Mouse (Mus musculus): ENCODE measurements around the gene Chga. TPM values are rescaled to one million over a fixed set of nuclear protein-coding genes. Genes with fewer than 3 reads are reported as not detected.

Chga gene
- total and polyA plus RNA-seq, 2 experiments from 2014 or later = 168 to 257 TPM

DNA sequence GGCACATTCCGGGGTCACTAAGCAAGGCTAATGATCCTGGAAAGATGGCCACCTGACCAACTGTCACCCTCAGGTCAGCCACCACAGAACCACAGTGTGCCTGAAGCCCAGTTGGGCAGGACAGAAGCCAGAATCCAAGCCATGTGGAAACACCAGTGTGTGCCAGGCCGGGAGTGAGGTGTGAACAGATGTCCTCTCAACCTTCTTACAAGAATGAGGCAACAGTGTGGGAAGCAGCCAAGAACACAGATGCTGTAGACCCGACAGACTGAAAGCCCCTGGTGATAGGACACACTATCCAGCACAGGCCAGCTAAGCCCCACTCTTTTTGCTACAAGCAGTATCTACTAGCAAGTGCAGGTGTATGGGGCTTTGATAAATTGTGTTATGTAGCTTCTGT is 30.6 kb downstream of the Chga start:
- Histone ChIP-seq H3K27me3 (ENCODE audit: insufficient read depth, low read length) (no peaks in the 10 kb centered on the region), H3K36me3 (ENCODE audit: insufficient read depth, low read length) (peaks cover 39% of the 10 kb centered on the region), H3K4me2 (ENCODE audit: low read depth, low read length, poor library complexity, severe bottlenecking) (no peak overlapping the region), H3K4me1 (ENCODE audit: insufficient read depth, low read length) (no peaks in the 10 kb centered on the region), H3K27ac (ENCODE audit: low read depth, low read length) (no peak overlapping the region), H3K9ac (replicated peaks; ENCODE audit: low read length, poor library complexity, severe bottlenecking) (no peak overlapping the region), H3K4me3 (ENCODE audit: low read depth, low read length) (no peak overlapping the region), H3K9me3 (ENCODE audit: low read length) (no peaks in the 10 kb centered on the region)
- 89% methylated on average over 3 of the region's 3 CpGs for WGBS
- TF ChIP-seq CTCF (IDR thresholded peaks at IDR 0.05) = no peak
- ATAC-seq (ENCODE audit: low FRiP score) = no peak
- peak; percentile 70 for DNase-seq (ENCODE audit: low spot score)

- H3K4me2 ChIP-seq (ENCODE audit: low read depth, low read length, poor library complexity, severe bottlenecking) = no peak overlapping the region
- no peak overlapping the region for H3K9ac ChIP-seq (replicated peaks; ENCODE audit: low read length, poor library complexity, severe bottlenecking)
- no peak overlapping the region for H3K27ac ChIP-seq (ENCODE audit: low read depth, low read length)
- peaks cover 39% of the 10 kb centered on the region for H3K36me3 ChIP-seq (ENCODE audit: insufficient read depth, low read length)
- no peaks in the 10 kb centered on the region for H3K27me3 ChIP-seq (ENCODE audit: insufficient read depth, low read length)
- DNase-seq (ENCODE audit: low spot score) (no peak), ATAC-seq (ENCODE audit: low FRiP score) (no peak)
- H3K4me1 ChIP-seq (ENCODE audit: insufficient read depth, low read length) = no peaks in the 10 kb centered on the region
- TF ChIP-seq CTCF (IDR thresholded peaks at IDR 0.05) = no peak
- WGBS = 79% methylated on average over 9 of the region's 9 CpGs
- no peak overlapping the region for H3K4me3 ChIP-seq (ENCODE audit: low read depth, low read length)
- H3K9me3 ChIP-seq (ENCODE audit: low read length) = no peaks in the 10 kb centered on the region
These were observed 31.6 kb downstream of the Chga start for GRCm38 (mm10) chr12:102586286-102586881.

GRCm38 (mm10) chr12:102587106-102587505 is 32.3 kb downstream of the Chga start:
- no peak for TF ChIP-seq CTCF (IDR thresholded peaks at IDR 0.05)
- H3K4me2 ChIP-seq (ENCODE audit: low read depth, low read length, poor library complexity, severe bottlenecking) = no peak overlapping the region
- no peaks in the 10 kb centered on the region for H3K9me3 ChIP-seq (ENCODE audit: low read length)
- peaks cover 38% of the 10 kb centered on the region for H3K36me3 ChIP-seq (ENCODE audit: insufficient read depth, low read length)
- WGBS = 90% methylated on average over 8 of the region's 8 CpGs
- H3K4me3 ChIP-seq (ENCODE audit: low read depth, low read length) = no peak overlapping the region
- ATAC-seq (ENCODE audit: low FRiP score) = no peak
- DNase-seq (ENCODE audit: low spot score) = no peak
- H3K27me3 ChIP-seq (ENCODE audit: insufficient read depth, low read length) = no peaks in the 10 kb centered on the region
- no peaks in the 10 kb centered on the region for H3K4me1 ChIP-seq (ENCODE audit: insufficient read depth, low read length)
- no peak overlapping the region for H3K9ac ChIP-seq (replicated peaks; ENCODE audit: low read length, poor library complexity, severe bottlenecking)
- H3K27ac ChIP-seq (ENCODE audit: low read depth, low read length) = no peak overlapping the region

DNA sequence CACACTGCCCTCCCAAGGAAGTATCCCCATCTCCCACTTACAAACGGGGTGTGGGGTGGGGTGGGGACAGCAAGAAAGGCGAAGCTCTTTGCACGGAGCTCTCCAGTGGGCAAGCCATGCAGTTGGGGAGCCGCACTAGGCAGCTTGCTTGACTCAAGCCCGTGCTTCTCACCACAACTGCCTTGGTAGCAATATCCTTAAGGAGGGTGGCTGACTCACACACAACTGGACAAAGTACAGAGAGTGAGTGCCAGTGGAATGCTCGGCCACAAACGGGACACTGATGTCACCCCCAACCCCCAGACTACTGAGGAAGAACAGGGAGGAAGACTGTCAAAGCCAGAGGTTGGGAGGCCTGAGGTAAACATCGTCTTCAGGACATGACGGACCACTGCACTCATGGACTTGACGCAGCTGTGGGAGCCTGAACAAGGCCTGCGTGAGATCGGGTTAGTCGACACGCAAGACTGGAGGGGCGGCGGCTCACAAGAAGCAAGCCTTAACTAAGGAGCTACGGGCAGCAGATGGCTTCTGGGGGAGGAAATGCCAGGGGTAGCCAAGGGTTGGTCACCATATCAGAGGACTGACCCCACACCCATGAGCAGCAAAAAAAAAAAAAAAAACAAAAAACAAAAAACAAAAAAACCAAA is 36.1 kb downstream of the Chga start:
- Histone ChIP-seq H3K27ac (ENCODE audit: low read depth, low read length) (no peak overlapping the region), H3K27me3 (ENCODE audit: insufficient read depth, low read length) (no peaks in the 10 kb centered on the region), H3K9me3 (ENCODE audit: low read length) (no peaks in the 10 kb centered on the region), H3K4me2 (ENCODE audit: low read depth, low read length, poor library complexity, severe bottlenecking) (no peak overlapping the region), H3K36me3 (ENCODE audit: insufficient read depth, low read length) (peaks cover 18% of the 10 kb centered on the region), H3K9ac (replicated peaks; ENCODE audit: low read length, poor library complexity, severe bottlenecking) (no peak overlapping the region), H3K4me3 (ENCODE audit: low read depth, low read length) (no peak overlapping the region), H3K4me1 (ENCODE audit: insufficient read depth, low read length) (no peaks in the 10 kb centered on the region)
- TF ChIP-seq CTCF (IDR thresholded peaks at IDR 0.05) = no peak
- ATAC-seq (ENCODE audit: low FRiP score) (no peak), DNase-seq (ENCODE audit: low spot score) (no peak)
- WGBS = 89% methylated on average over 17 of the region's 17 CpGs

DNA sequence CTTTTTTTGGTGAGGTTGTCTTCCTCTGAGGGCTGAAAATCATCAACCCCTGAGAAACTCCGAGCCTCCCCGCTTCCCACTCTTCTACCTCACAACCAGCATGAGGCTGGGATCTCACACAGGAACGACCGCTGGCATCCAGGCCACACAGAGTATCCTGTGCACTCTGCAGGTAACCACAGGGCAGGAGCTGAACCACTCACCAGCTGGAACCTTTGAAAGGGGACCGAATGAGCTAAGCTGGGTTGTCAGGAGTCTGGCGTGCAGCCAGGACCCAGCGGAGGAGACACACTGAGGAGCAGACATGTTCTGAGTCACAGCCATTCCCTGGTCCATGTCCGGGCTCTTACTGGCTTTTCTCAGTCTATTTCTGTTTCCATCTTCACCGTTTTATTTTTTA is 38.9 kb downstream of the Chga start:
- no peak overlapping the region for H3K27ac ChIP-seq (ENCODE audit: low read depth, low read length)
- TF ChIP-seq CTCF (IDR thresholded peaks at IDR 0.05) = no peak
- ATAC-seq (ENCODE audit: low FRiP score) = no peak
- peaks cover 7% of the 10 kb centered on the region; the same call in 1 of the 2 replicates for H3K36me3 ChIP-seq (ENCODE audit: insufficient read depth, low read length)
- no peaks in the 10 kb centered on the region for H3K4me1 ChIP-seq (ENCODE audit: insufficient read depth, low read length)
- no peak overlapping the region for H3K4me3 ChIP-seq (ENCODE audit: low read depth, low read length)
- H3K27me3 ChIP-seq (ENCODE audit: insufficient read depth, low read length) = no peaks in the 10 kb centered on the region
- H3K9me3 ChIP-seq (ENCODE audit: low read length) = no peaks in the 10 kb centered on the region
- peak overlapping the region; percentile 33; the same call in 1 of the 2 replicates for H3K9ac ChIP-seq (replicated peaks; ENCODE audit: low read length, poor library complexity, severe bottlenecking)
- WGBS = 55% methylated on average over 9 of the region's 9 CpGs
- H3K4me2 ChIP-seq (ENCODE audit: low read depth, low read length, poor library complexity, severe bottlenecking) = no peak overlapping the region
- peak; percentile 62 for DNase-seq (ENCODE audit: low spot score)

- peaks cover 7% of the 10 kb centered on the region; the same call in 1 of the 2 replicates for H3K36me3 ChIP-seq (ENCODE audit: insufficient read depth, low read length)
- no peak overlapping the region for H3K4me2 ChIP-seq (ENCODE audit: low read depth, low read length, poor library complexity, severe bottlenecking)
- no peak overlapping the region for H3K9ac ChIP-seq (replicated peaks; ENCODE audit: low read length, poor library complexity, severe bottlenecking)
- TF ChIP-seq CTCF (IDR thresholded peaks at IDR 0.05) = no peak
- H3K27ac ChIP-seq (ENCODE audit: low read depth, low read length) = no peak overlapping the region
- H3K9me3 ChIP-seq (ENCODE audit: low read length) = no peaks in the 10 kb centered on the region
- 71% methylated on average over 9 of the region's 9 CpGs for WGBS
- DNase-seq (ENCODE audit: low spot score) (no peak), ATAC-seq (ENCODE audit: low FRiP score) (no peak)
- no peaks in the 10 kb centered on the region for H3K4me1 ChIP-seq (ENCODE audit: insufficient read depth, low read length)
- no peak overlapping the region for H3K4me3 ChIP-seq (ENCODE audit: low read depth, low read length)
- H3K27me3 ChIP-seq (ENCODE audit: insufficient read depth, low read length) = no peaks in the 10 kb centered on the region
These were observed 39.9 kb downstream of the Chga start for GRCm38 (mm10) chr12:102594627-102595026.
